Mouse (Mus musculus) liver, embryonic 14.5 days (tissue): ENCODE measurements around the gene Rnf213. TPM values are rescaled to one million over a fixed set of nuclear protein-coding genes. Genes with fewer than 3 reads are reported as not detected.

ENCODE experiments used
- ATAC-seq: fragments of 200-750 bp; cut with Nextera tagmentation; 2 replicates; pipeline ENCODE4 v1.8.0; 2017; ENCODE audit warnings: moderate number of reproducible peaks, mild to moderate bottlenecking, moderate library complexity; ENCODE audit not compliant: insufficient read depth
- DNase-seq, 3 experiments: peaks; one replicate each; pipeline ENCODE4 v3.0.0-alpha.2; 2012 to 2013; ENCODE audit warnings: low read depth in 3 of 3, low spot score in 3 of 3
- H3K27ac ChIP-seq: fragments of 300-500 bp; sonication (generic); 2 replicates; pipeline ENCODE4 v1.5.1; 2014; ENCODE audit warnings: moderate library complexity, mild to moderate bottlenecking, control low read depth, inconsistent platforms
- H3K27me3 ChIP-seq: fragments of 300-500 bp; sonication (generic); 2 replicates; pipeline ENCODE4 v1.6.1; 2014; ENCODE audit warnings: mild to moderate bottlenecking, low read length, moderate library complexity; ENCODE audit not compliant: control insufficient read depth, insufficient read depth
- H3K36me3 ChIP-seq: fragments of 300-500 bp; sonication (generic); replicated peaks from 2 replicates; pipeline ENCODE4 v1.6.1; 2014; ENCODE audit warnings: low read depth; ENCODE audit not compliant: control insufficient read depth, insufficient read depth
- H3K4me1 ChIP-seq, 2 experiments: fragments of 200-500 bp in 1 of 2; fragments of 300-500 bp in 1 of 2; sonication (generic) in 1 of 2; replicated peaks; 2 replicates each; pipeline ENCODE4 v1.6.1; 2012 to 2014; ENCODE audit warnings: antibody characterized with exemption in 1 of 2, inconsistent platforms in 1 of 2, low read length in 1 of 2; ENCODE audit not compliant: control insufficient read depth in 2 of 2, insufficient read depth in 2 of 2
- H3K4me2 ChIP-seq: fragments of 300-500 bp; sonication (generic); 2 replicates; pipeline ENCODE4 v1.6.1; 2014; ENCODE audit warnings: low read depth, mild to moderate bottlenecking, control low read depth, moderate library complexity
- H3K4me3 ChIP-seq, 2 experiments: fragments of 200-500 bp in 1 of 2; fragments of 300-500 bp in 1 of 2; sonication (generic) in 1 of 2; 2 replicates each; pipeline ENCODE4 v1.5.1; 2012 to 2014; ENCODE audit warnings: low read depth in 2 of 2, low read length in 2 of 2, mild to moderate bottlenecking in 2 of 2, control low read depth in 1 of 2, inconsistent platforms in 1 of 2, moderate library complexity in 1 of 2; ENCODE audit not compliant: insufficient read depth in 1 of 2
- H3K9ac ChIP-seq: fragments of 300-500 bp; sonication (generic); replicated peaks from 2 replicates; pipeline ENCODE4 v1.6.1; 2014; ENCODE audit warnings: mild to moderate bottlenecking, control low read depth, moderate library complexity
- H3K9me3 ChIP-seq: fragments of 300-500 bp; sonication (generic); 2 replicates; pipeline ENCODE4 v1.6.1; 2016; ENCODE audit warnings: low read length, mixed read lengths; ENCODE audit not compliant: control insufficient read depth
- CTCF ChIP-seq: IDR thresholded peaks from 2 replicates; pipeline ENCODE4 v1.5.1; 2016; ENCODE audit warnings: antibody characterized with exemption, low read depth, control low read depth
- EP300 ChIP-seq: IDR thresholded peaks from 2 replicates; pipeline ENCODE4 v1.6.1; 2016; ENCODE audit warnings: antibody characterized with exemption, low read depth
- WGBS: fragments of 180-500 bp; shearing (Covaris S2); extraction: QIAGEN DNeasy Blood & Tissue Kit; methylation state at CpG from one replicate; pipeline ENCODE4 v1.1.7; 2014; ENCODE audit not compliant: insufficient replicate concordance; 5-methylcytosine and 5-hydroxymethylcytosine counted together
- polyA plus RNA-seq, 2 experiments: library from polyadenylated mRNA; depleted of rRNA in 1 of 2; stranded (reverse) in 1 of 2; unstranded in 1 of 2; fragments of >200 nt; fragmentation: Nextera tagmentation in 1 of 2; extraction: Ambion mirVana in 1 of 2; gene quantifications; 2 replicates each; pipeline versions ENCODE4 v1.2.1 to v1.2.3; 2012 to 2014

Rnf213 gene
- polyA plus RNA-seq, 2 experiments: 4.9 to 6.5 TPM

DNA sequence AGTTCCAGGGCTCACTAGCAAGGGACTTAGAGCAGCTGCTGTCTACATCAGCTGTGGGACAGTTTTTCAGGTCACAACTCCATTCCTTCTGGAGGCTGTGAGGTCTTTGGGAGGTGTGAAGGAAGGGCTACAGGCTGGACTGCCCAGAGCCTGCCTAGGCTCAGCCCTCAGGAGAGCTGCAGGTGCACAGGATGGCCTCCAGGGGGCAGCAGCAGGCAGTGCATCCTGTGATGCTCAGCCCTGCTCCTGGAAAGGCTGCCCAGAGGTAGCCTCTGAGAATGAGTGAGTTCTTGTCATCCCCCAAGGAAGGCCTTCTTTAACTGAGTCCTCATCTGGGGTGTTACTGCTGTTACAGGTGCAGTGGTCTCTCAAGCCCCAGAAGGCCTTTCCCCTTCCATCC is 110.8 kb downstream of the Rnf213 start:
- TF ChIP-seq CTCF: peak; percentile 99
- no peak for TF ChIP-seq EP300
- peak; percentile 47; the same call in 1 of the 2 replicates for ATAC-seq
- H3K9me3 ChIP-seq: no peaks in the 10 kb centered on the region
- peak in 1 of 3 experiments; percentile 27 for DNase-seq
- no peak overlapping the region for H3K4me2 ChIP-seq
- no peak overlapping the region for H3K27ac ChIP-seq
- H3K9ac ChIP-seq: no peak overlapping the region
- no peaks in the 10 kb centered on the region for H3K4me1 ChIP-seq
- H3K4me3 ChIP-seq: no peak overlapping the region
- no peaks in the 10 kb centered on the region for H3K27me3 ChIP-seq
- no peaks in the 10 kb centered on the region for H3K36me3 ChIP-seq

DNA sequence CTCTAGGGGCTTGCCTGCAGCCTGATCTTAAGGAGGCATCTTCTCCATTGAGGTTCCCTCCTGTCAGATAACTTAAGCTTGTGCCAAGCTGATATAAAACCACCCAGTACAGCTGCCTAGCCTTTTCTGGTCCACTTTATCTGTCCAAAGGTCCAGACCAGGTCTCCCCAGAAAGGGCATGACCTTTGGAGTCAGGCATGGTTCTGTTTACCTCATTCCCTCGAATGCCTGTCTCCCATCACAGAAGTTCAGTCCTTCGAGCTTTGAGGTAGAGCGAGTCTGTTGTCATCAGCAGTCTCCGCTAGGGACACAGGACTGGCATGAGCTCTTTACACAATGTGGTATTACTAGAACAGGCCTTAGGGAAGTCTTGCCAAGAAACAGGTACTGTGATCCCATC is 113.5 kb downstream of the Rnf213 start:
- H3K36me3 ChIP-seq: no peaks in the 10 kb centered on the region
- no peak overlapping the region for H3K4me3 ChIP-seq
- WGBS: 71% methylated on average over 4 of the region's 4 CpGs
- H3K4me1 ChIP-seq: no peaks in the 10 kb centered on the region
- no peaks in the 10 kb centered on the region for H3K27me3 ChIP-seq
- no peaks in the 10 kb centered on the region for H3K9me3 ChIP-seq
- ATAC-seq: no peak
- H3K27ac ChIP-seq: no peak overlapping the region
- H3K4me2 ChIP-seq: no peak overlapping the region
- no peak for DNase-seq
- H3K9ac ChIP-seq: no peak overlapping the region
- no peak for TF ChIP-seq EP300
- no peak for TF ChIP-seq CTCF

DNA sequence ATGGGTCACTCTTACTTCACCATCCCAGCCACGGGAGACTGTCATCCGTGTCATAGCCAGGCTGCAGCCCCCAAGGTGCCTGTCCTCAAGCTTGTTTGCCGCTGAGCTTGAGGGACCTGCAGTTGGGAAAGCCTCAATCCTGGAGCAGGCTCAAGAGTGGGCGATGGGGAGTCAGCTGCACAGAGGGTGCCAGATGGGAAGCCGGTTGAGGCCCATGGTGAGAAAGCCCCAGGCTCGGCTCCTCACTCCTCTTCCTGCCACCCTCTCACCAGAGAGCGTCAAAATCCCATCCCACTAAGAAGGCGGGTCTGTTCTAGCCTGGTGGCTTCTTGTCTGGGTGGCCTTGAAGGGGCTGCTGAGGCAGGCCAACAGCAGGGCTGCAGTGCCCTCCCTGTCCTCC is 114.9 kb downstream of the Rnf213 start:
- WGBS: 79% methylated on average over 8 of the region's 8 CpGs
- DNase-seq (no peak), ATAC-seq (no peak)
- Histone ChIP-seq H3K9me3 (no peaks in the 10 kb centered on the region), H3K4me3 (no peak overlapping the region), H3K4me1 (no peaks in the 10 kb centered on the region), H3K4me2 (no peak overlapping the region), H3K36me3 (no peaks in the 10 kb centered on the region), H3K27me3 (no peaks in the 10 kb centered on the region), H3K27ac (no peak overlapping the region), H3K9ac (no peak overlapping the region)
- TF ChIP-seq CTCF: no peak
- TF ChIP-seq EP300: no peak

DNA sequence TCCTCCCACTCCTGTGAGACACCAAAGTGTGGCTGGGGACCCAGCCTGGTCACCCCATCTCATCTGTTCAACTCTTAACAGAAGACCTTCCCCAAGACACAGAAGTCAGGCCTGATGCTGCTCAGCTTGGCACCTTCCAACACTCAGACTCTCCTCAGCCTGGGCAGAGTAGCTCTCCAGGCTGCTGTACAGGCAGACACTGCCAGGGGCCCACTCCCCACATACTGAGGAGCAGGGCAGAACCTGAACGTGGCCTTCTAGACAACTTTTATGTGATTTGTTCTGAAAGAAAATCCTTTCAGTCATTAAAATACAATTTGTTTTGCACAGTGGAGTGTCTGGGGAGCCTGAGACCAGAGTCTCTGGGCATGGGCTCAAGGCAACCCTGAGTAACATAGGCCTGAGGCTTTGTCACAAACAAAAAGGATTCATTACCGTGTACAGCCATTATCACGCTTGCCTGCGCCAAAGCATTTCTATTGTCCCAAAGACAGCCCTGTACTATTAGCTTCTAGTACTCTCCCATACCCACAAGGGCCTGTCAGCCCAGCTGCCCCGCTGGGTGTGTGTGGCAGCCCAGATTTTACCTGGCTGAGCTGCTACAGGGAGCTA is 116.4 kb downstream of the Rnf213 start:
- Histone ChIP-seq H3K27ac (no peak overlapping the region), H3K9me3 (no peaks in the 10 kb centered on the region), H3K4me1 (no peaks in the 10 kb centered on the region), H3K9ac (no peak overlapping the region), H3K36me3 (no peaks in the 10 kb centered on the region), H3K4me3 (no peak overlapping the region), H3K4me2 (no peak overlapping the region), H3K27me3 (peaks cover 11% of the 10 kb centered on the region)
- 66% methylated on average over 5 of the region's 5 CpGs for WGBS
- ATAC-seq (no peak), DNase-seq (no peak)
- TF ChIP-seq CTCF: no peak
- no peak for TF ChIP-seq EP300

DNA sequence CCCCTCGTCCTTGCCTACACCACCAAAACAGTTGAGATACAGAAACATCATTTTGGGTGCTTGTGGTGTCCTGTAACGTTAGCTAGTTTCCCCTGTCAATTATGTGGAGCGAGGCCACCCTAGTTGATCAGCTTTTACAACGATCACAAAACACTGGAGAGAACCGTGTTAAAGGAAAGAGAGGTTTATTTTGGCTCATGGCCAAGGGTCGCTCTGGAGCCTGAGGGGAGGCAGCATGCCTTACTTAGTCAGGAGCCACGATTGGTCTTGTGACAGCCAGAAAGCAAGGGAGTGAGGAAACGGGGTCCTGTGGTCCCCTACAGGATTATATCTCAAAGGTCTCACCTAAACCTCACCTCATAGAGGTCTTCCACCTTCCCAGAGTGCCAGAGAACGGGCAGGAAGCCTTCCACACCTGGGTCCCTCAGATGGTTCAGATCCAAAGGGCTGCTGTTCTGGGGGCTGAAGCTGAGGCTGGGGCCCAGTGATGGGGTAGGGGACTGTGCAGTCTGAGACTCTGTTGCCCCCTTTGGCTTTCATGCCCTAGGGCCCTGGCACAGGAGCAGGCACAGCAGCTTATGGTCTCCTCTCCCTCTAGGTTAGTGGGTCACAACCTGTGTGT is 120.2 kb downstream of the Rnf213 start:
- no peak overlapping the region for H3K4me2 ChIP-seq
- WGBS: 29% methylated on average over 9 of the region's 9 CpGs
- peaks cover 20% of the 10 kb centered on the region for H3K27me3 ChIP-seq
- TF ChIP-seq EP300 (no peak), CTCF (no peak)
- H3K4me3 ChIP-seq: no peak overlapping the region
- H3K4me1 ChIP-seq: no peaks in the 10 kb centered on the region
- no peaks in the 10 kb centered on the region for H3K9me3 ChIP-seq
- no peaks in the 10 kb centered on the region for H3K36me3 ChIP-seq
- H3K27ac ChIP-seq: no peak overlapping the region
- DNase-seq: no peak
- H3K9ac ChIP-seq: no peak overlapping the region
- no peak for ATAC-seq
